Mouse (Mus musculus) testis, adult 2 months (tissue): ENCODE measurements around the gene Muc20.
A peak's percentile ranks its signal among the peaks of the same experiment; 100 is the strongest.

Experiments
- CTCF ChIP-seq: fragments of 200-500 bp; IDR thresholded peaks from 2 replicates; pipeline ENCODE4 v1.5.1; 2012; ENCODE audit warnings: low read depth, mild to moderate bottlenecking, inconsistent platforms, low read length, moderate library complexity; ENCODE audit not compliant: control insufficient read depth, insufficient read depth, insufficient replicate concordance
- POLR2A ChIP-seq: fragments of 200-500 bp; IDR thresholded peaks from 2 replicates; pipeline ENCODE4 v1.6.1; 2012; ENCODE audit warnings: low read depth, mild to moderate bottlenecking, inconsistent platforms, low read length, moderate library complexity; ENCODE audit not compliant: control insufficient read depth

- no peak for TF ChIP-seq POLR2A
- peak; percentile 19; the same call in 1 of the 2 replicates for TF ChIP-seq CTCF
These were observed 16.1 kb upstream of the Muc20 start for GRCm38 (mm10) chr16:32813362-32813761.
